Mouse (Mus musculus) embryonic facial prominence, embryonic 14.5 days (tissue): ENCODE results near the gene Cyp2t4. TPM values are rescaled to one million over a fixed set of nuclear protein-coding genes. Genes with fewer than 3 reads are reported as not detected.

Source experiments
- ATAC-seq: fragments of 200-750 bp; cut with Nextera tagmentation; 2 replicates; pipeline ENCODE4 v1.8.0; 2017; ENCODE audit warnings: low read depth, moderate number of reproducible peaks, moderate TSS enrichment
- DNase-seq: peaks from one replicate; pipeline ENCODE4 v3.0.0-alpha.2; 2015; ENCODE audit warnings: low spot score
- H3K27ac ChIP-seq: fragments of 300-500 bp; sonication (generic); replicated peaks from 2 replicates; pipeline ENCODE4 v1.5.1; 2014; ENCODE audit warnings: low read depth, mild to moderate bottlenecking, low read length, moderate library complexity
- H3K27me3 ChIP-seq: fragments of 300-500 bp; sonication (generic); replicated peaks from 2 replicates; pipeline ENCODE4 v1.6.1; 2014; ENCODE audit warnings: low read length; ENCODE audit not compliant: control insufficient read depth, insufficient read depth
- H3K36me3 ChIP-seq: fragments of 300-500 bp; sonication (generic); 2 replicates; pipeline ENCODE4 v1.6.1; 2014; ENCODE audit warnings: low read length, mixed read lengths; ENCODE audit not compliant: control insufficient read depth, insufficient read depth
- H3K4me1 ChIP-seq: fragments of 300-500 bp; sonication (generic); 2 replicates; pipeline ENCODE4 v1.6.1; 2014; ENCODE audit warnings: antibody characterized with exemption, low read length; ENCODE audit not compliant: control insufficient read depth, insufficient read depth
- H3K4me2 ChIP-seq: fragments of 300-500 bp; sonication (generic); 2 replicates; pipeline ENCODE4 v1.6.1; 2014; ENCODE audit warnings: low read depth, mild to moderate bottlenecking, low read length, moderate library complexity, mixed read lengths
- H3K4me3 ChIP-seq: fragments of 300-500 bp; sonication (generic); 2 replicates; pipeline ENCODE4 v1.5.1; 2014; ENCODE audit warnings: low read depth, mild to moderate bottlenecking, low read length
- H3K9ac ChIP-seq: fragments of 300-500 bp; sonication (generic); 2 replicates; pipeline ENCODE4 v1.6.1; 2014; ENCODE audit warnings: low read depth, mild to moderate bottlenecking, low read length, moderate library complexity, mixed read lengths
- H3K9me3 ChIP-seq: fragments of 300-500 bp; sonication (generic); 2 replicates; pipeline ENCODE4 v1.6.1; 2016; ENCODE audit warnings: low read length; ENCODE audit not compliant: control insufficient read depth
- WGBS: fragments of 180-500 bp; shearing (Covaris S2); extraction: QIAGEN DNeasy Blood & Tissue Kit; methylation state at CpG from one replicate; pipeline ENCODE4 v1.1.7; 2014; 5-methylcytosine and 5-hydroxymethylcytosine counted together
- polyA plus RNA-seq: library from polyadenylated mRNA; unstranded; fragments of >200 nt; fragmentation: Nextera tagmentation; extraction: Ambion mirVana; gene quantifications from 2 replicates; pipeline ENCODE4 v1.2.1, GENCODE M21; 2014

Cyp2t4 gene
- polyA plus RNA-seq = 0.26 and 1.0 TPM in 2 replicates

DNA sequence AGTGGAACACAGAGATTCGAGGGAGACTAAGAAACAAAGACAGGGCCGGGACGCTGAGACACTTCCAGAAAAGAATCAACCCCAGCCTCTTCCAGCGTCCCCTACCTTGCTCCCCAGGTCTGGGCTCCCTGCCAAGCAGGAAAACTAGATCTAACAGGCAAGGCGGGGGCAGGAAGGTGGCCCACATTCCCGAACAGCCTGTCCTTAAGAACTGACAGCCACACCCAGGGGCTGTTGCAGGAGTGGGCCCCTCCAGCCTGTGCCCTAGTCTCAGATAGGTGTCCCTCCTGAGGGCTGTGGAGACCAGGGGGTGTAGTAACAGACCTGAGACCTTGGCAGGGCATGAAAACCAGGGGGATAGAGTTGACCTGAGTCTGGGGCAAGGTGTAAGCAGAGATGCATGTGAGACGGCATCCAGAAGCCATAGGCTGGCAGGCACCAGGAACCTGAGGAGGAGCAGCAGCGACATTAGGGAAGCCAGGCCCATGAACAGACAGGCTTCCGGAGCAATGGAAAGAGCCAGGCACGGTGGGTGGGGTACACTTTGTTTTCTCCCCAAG, at the start of gene Cyp2t4:
Gene Cyp2t4, plus strand, starts transcription at position 510 of the 560 bp plus-strand sequence.
- Histone ChIP-seq H3K27ac (peak within 1 kb of the TSS; percentile 48; the same call in 1 of the 2 replicates), H3K4me1 (peaks cover 6% of the 10 kb centered on the region; the same call in 1 of the 2 replicates), H3K4me2 (no peak within 1 kb of the TSS), H3K27me3 (no peaks in the 10 kb centered on the region), H3K9ac (no peak within 1 kb of the TSS), H3K9me3 (no peaks in the 10 kb centered on the region), H3K36me3 (peaks cover 13% of the 10 kb centered on the region), H3K4me3 (no peak within 1 kb of the TSS)
- DNase-seq (peak; percentile 85), ATAC-seq (peak; percentile 84)
- WGBS = 38% methylated on average over 9 of the region's 10 CpGs

DNA sequence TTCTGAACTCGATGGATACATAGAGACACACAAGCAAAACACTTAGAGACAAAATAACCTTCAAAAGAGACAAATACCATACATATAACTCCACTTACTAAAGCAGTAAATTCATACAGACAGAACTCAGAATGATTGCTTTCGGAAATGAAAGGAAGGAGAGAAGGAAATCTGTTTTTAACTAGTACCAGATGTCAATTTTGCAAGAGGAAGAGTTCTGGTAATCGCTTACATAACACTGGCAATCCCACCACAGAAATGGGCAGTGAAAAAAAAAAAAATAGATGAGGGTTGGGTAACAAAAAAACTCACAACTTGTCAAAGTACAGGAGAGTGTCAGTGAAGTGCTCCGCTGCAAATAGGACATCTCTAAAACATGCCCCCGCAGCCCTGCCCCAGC, 48.6 kb upstream of the Cyp2t4 start:
- no peak overlapping the region for H3K4me3 ChIP-seq
- no peaks in the 10 kb centered on the region for H3K36me3 ChIP-seq
- 27% methylated on average over 5 of the region's 5 CpGs for WGBS
- peak overlapping the region; percentile 55 for H3K27ac ChIP-seq
- no peaks in the 10 kb centered on the region for H3K4me1 ChIP-seq
- H3K27me3 ChIP-seq = no peaks in the 10 kb centered on the region
- H3K9ac ChIP-seq = no peak overlapping the region
- H3K9me3 ChIP-seq = 0 out of 2 replicates have a peak, but pooled peaks cover 4% of the 10 kb centered on the region
- DNase-seq = peak; percentile 34
- peak overlapping the region; percentile 35 for H3K4me2 ChIP-seq
- ATAC-seq = peak; percentile 44; the same call in 1 of the 2 replicates

DNA sequence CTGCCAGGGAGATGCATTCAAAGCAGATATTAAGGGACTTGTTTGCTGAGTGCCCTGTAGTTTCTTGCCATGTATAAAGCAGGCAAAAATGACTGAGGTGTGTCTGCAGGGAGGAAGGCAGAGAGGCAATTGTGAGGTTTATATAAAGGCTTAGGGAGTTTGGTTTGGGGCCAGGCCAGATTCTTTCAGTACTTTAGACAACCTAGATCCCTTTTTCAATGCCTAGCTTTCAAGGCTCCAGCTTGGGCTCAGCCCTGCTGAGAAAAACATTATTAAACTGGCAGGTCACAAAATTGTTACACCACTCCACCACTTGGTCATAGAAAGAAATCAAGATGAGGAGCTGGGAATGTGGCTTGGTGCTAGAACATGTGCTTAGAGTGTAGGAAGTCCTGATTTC, 43.2 kb upstream of the Cyp2t4 start:
- Histone ChIP-seq H3K9ac (no peak overlapping the region), H3K4me1 (no peaks in the 10 kb centered on the region), H3K4me2 (no peak overlapping the region), H3K27ac (no peak overlapping the region), H3K4me3 (no peak overlapping the region), H3K36me3 (no peaks in the 10 kb centered on the region), H3K9me3 (0 out of 2 replicates have a peak, but pooled peaks cover 4% of the 10 kb centered on the region), H3K27me3 (no peaks in the 10 kb centered on the region)
- ATAC-seq (peak; percentile 44), DNase-seq (peak; percentile 49)

DNA sequence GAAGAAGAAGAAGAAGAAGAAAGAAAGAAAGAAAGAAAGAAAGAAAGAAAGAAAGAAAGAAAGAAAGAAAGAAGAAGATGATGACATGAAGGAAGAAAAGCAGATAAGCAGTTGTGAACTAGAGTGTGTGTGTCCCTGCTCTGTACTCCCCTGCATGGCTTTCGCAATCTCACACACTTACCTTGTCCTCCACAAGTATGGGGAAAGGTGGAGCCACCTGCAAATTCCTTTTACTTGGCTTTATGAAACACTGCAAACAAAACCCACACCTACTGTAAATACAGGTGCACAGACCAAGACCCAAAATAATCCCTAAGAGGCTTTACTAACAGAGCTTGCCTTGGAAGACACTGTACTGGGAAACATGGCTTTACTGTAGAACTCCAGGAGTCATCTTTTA, 42.5 kb upstream of the Cyp2t4 start:
- Histone ChIP-seq H3K4me2 (no peak overlapping the region), H3K27me3 (no peaks in the 10 kb centered on the region), H3K36me3 (no peaks in the 10 kb centered on the region), H3K4me3 (no peak overlapping the region), H3K9ac (no peak overlapping the region), H3K9me3 (0 out of 2 replicates have a peak, but pooled peaks cover 4% of the 10 kb centered on the region), H3K4me1 (no peaks in the 10 kb centered on the region), H3K27ac (no peak overlapping the region)
- ATAC-seq (no peak), DNase-seq (peak; percentile 40)
- 87% methylated on average over 1 of the region's 1 CpGs for WGBS

GRCm38 (mm10) chr7:27111987-27112386, 41.5 kb upstream of the Cyp2t4 start:
- Histone ChIP-seq H3K9ac (no peak overlapping the region), H3K36me3 (no peaks in the 10 kb centered on the region), H3K27me3 (no peaks in the 10 kb centered on the region), H3K27ac (no peak overlapping the region), H3K4me2 (no peak overlapping the region), H3K9me3 (0 out of 2 replicates have a peak, but pooled peaks cover 4% of the 10 kb centered on the region), H3K4me3 (no peak overlapping the region), H3K4me1 (no peaks in the 10 kb centered on the region)
- ATAC-seq (no peak), DNase-seq (no peak)
- 74% methylated on average over 3 of the region's 3 CpGs for WGBS

- Histone ChIP-seq H3K36me3 (no peaks in the 10 kb centered on the region), H3K4me1 (0 out of 2 replicates have a peak, but pooled peaks cover 3% of the 10 kb centered on the region), H3K27ac (no peak overlapping the region), H3K4me3 (no peak overlapping the region), H3K27me3 (no peaks in the 10 kb centered on the region), H3K9me3 (no peaks in the 10 kb centered on the region), H3K9ac (no peak overlapping the region), H3K4me2 (no peak overlapping the region)
- WGBS = 42% methylated on average over 4 of the region's 4 CpGs
- ATAC-seq = peak; percentile 87
- DNase-seq = peak; percentile 75
Observed at GRCm38 (mm10) chr7:27118033-27118511, 35.4 kb upstream of the Cyp2t4 start.

- DNase-seq (no peak), ATAC-seq (0 out of 2 replicates have a peak, but pooled peaks have one; percentile 31)
- 0 out of 2 replicates have a peak, but pooled peaks cover 3% of the 10 kb centered on the region for H3K4me1 ChIP-seq
- H3K4me2 ChIP-seq = no peak within 1 kb of the TSS
- no peak within 1 kb of the TSS for H3K4me3 ChIP-seq
- no peak within 1 kb of the TSS for H3K9ac ChIP-seq
- H3K9me3 ChIP-seq = no peaks in the 10 kb centered on the region
- no peaks in the 10 kb centered on the region for H3K36me3 ChIP-seq
- H3K27ac ChIP-seq = no peak within 1 kb of the TSS
- no peaks in the 10 kb centered on the region for H3K27me3 ChIP-seq
Observed at GRCm38 (mm10) chr7:27119676-27120075, 33.8 kb upstream of the Cyp2t4 start, which contains the start of gene Cyp2f2. Cyp2f2 (plus strand) TSS chr7:27119909.

GRCm38 (mm10) chr7:27124305-27124832, 29.1 kb upstream of the Cyp2t4 start:
- no peak overlapping the region for H3K9ac ChIP-seq
- H3K4me3 ChIP-seq = no peak overlapping the region
- H3K4me2 ChIP-seq = no peak overlapping the region
- no peaks in the 10 kb centered on the region for H3K36me3 ChIP-seq
- no peak for DNase-seq
- H3K4me1 ChIP-seq = no peaks in the 10 kb centered on the region
- ATAC-seq = no peak
- H3K27me3 ChIP-seq = no peaks in the 10 kb centered on the region
- 75% methylated on average over 5 of the region's 5 CpGs for WGBS
- H3K9me3 ChIP-seq = no peaks in the 10 kb centered on the region
- H3K27ac ChIP-seq = no peak overlapping the region

DNA sequence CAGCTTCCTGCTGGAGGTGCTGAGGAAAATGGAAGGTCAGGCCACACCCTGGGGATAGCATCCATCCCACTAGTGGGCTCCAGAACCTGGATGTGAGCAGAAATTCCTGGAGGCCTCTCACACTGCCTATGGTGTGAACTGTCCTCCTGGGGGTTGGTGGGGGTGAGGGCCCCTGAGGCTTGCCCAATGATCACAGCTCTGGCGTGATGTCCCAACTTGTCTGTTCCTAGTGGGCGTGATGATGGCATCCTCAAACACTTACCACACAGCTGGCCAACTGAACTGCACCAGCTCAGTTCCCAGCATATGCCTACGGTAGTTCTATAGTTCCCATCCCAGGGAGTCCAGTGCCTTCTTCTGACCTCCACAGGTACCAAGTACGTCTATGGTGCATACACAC, 28.5 kb upstream of the Cyp2t4 start:
- no peak overlapping the region for H3K27ac ChIP-seq
- ATAC-seq (no peak), DNase-seq (no peak)
- no peaks in the 10 kb centered on the region for H3K27me3 ChIP-seq
- no peaks in the 10 kb centered on the region for H3K9me3 ChIP-seq
- WGBS = 88% methylated on average over 4 of the region's 4 CpGs
- H3K4me3 ChIP-seq = no peak overlapping the region
- no peak overlapping the region for H3K4me2 ChIP-seq
- H3K9ac ChIP-seq = no peak overlapping the region
- H3K4me1 ChIP-seq = no peaks in the 10 kb centered on the region
- H3K36me3 ChIP-seq = no peaks in the 10 kb centered on the region
